Mouse (Mus musculus): ENCODE data around the gene Ppp1r1b. TPM values are rescaled to one million over a fixed set of nuclear protein-coding genes. Genes with fewer than 3 reads are reported as not detected.

The Ppp1r1b gene
- total and polyA plus RNA-seq, 3 experiments: 2.6 to 16.2 (median 5.3) TPM

DNA sequence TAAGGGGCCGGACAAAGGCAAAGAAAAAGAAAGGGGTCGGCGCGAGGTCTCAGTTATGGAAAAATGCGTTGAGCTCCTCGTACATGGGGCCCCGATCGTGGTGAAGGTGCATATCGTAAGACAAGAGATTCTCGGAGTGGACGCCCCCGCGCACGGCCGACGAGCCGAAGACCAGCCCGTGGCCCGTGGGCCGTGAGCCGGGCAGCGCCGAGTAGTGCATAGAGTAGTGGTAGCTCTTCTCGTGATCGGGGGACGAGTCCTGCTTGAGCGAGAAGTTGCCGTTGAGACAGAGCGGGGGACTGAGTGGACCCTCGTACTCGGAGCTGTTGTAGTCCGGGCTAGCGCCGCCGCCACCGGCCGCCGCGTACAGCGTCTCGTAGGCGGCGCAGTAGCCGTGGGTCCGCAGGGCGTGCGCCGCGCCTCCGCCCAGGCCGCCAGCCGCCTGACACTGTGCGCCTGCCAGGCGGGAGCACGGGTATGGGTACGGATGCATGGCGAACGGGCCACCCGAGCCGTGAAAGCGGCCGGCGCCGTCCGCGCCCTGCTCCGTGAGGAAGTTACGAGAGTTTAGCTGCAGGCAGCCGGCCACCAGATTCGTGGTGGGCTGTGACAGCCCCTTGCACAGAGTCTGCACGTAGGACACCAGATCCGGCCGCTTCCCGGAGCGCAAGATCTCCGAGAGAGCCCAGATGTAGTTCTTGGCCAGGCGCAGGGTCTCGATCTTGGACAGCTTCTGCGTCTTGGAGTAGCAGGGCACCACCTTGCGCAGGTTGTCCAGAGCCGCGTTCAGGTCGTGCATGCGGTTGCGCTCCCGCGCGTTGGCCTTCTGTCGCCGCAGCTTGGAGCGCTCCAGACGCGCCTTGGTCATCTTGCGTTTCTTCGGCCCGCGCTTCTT, 20.8 kb upstream of the Ppp1r1b start:
- 2% methylated on average over 97 of the region's 97 CpGs for WGBS
- H3K27me3 ChIP-seq (ENCODE audit: control insufficient read depth, insufficient read depth, low read length): peaks cover 36% of the 10 kb centered on the region
- intact Hi-C loops (cut with DNase I): loop anchor here (5.0 kb wide), 1 partner anchor 65 kb away; no protein-coding TSS in a partner anchor
- no peaks in the 10 kb centered on the region for H3K4me1 ChIP-seq (ENCODE audit: control insufficient read depth, insufficient read depth, low read length)
- H3K4me3 ChIP-seq: peak overlapping the region; percentile 32
- H3K9ac ChIP-seq (ENCODE audit: low read depth, low read length): no peak overlapping the region
- H3K27ac ChIP-seq: no peak overlapping the region
- H3K79me2 ChIP-seq (replicated peaks; ENCODE audit: control insufficient read depth, insufficient read depth, low read length): no peaks in the 10 kb centered on the region
- TF ChIP-seq POLR2A (IDR thresholded peaks at IDR 0.05; ENCODE audit: insufficient read depth, low read depth, low read length) (no peak), EP300 (IDR thresholded peaks at IDR 0.05; ENCODE audit: insufficient read depth, low read depth, low read length) (no peak), CTCF (IDR thresholded peaks at IDR 0.05) (no peak)
- H3K36me3 ChIP-seq (ENCODE audit: control insufficient read depth, insufficient read depth, low read length): no peaks in the 10 kb centered on the region
- DNase-seq: peak in 1 of 2 experiments; percentile 22

DNA sequence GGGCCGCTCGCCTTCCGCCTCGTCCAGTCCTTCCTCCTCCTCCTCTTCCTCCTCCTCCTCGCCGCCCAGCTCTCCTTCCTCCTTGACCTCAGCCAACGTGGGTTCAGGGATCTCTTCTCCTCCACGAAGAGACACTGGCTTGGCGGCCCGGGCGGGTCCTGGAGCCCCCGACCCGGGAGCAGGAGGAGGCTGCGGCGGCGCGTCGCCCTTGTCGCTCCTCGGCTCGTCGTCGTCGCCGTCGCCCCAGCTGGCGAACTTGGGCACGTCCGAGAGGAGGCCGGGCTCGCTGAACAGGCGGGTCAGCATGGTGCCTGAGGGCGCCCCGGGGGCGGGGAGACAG, 20.2 kb upstream of the Ppp1r1b start:
- intact Hi-C loops (cut with DNase I): loop anchor here (5.0 kb wide), 1 partner anchor 66 kb away; no protein-coding TSS in a partner anchor
- Histone ChIP-seq H3K4me1 (ENCODE audit: control insufficient read depth, insufficient read depth, low read length) (no peaks in the 10 kb centered on the region), H3K27me3 (ENCODE audit: control insufficient read depth, insufficient read depth, low read length) (peaks cover 36% of the 10 kb centered on the region), H3K4me3 (peak overlapping the region; percentile 32), H3K36me3 (ENCODE audit: control insufficient read depth, insufficient read depth, low read length) (no peaks in the 10 kb centered on the region), H3K9ac (ENCODE audit: low read depth, low read length) (no peak overlapping the region), H3K79me2 (replicated peaks; ENCODE audit: control insufficient read depth, insufficient read depth, low read length) (no peaks in the 10 kb centered on the region), H3K27ac (no peak overlapping the region)
- 2% methylated on average over 35 of the region's 35 CpGs for WGBS
- DNase-seq: no peak
- TF ChIP-seq EP300 (IDR thresholded peaks at IDR 0.05; ENCODE audit: insufficient read depth, low read depth, low read length): no peak
- TF ChIP-seq CTCF (IDR thresholded peaks at IDR 0.05): no peak
- TF ChIP-seq POLR2A (IDR thresholded peaks at IDR 0.05; ENCODE audit: insufficient read depth, low read depth, low read length): no peak

DNA sequence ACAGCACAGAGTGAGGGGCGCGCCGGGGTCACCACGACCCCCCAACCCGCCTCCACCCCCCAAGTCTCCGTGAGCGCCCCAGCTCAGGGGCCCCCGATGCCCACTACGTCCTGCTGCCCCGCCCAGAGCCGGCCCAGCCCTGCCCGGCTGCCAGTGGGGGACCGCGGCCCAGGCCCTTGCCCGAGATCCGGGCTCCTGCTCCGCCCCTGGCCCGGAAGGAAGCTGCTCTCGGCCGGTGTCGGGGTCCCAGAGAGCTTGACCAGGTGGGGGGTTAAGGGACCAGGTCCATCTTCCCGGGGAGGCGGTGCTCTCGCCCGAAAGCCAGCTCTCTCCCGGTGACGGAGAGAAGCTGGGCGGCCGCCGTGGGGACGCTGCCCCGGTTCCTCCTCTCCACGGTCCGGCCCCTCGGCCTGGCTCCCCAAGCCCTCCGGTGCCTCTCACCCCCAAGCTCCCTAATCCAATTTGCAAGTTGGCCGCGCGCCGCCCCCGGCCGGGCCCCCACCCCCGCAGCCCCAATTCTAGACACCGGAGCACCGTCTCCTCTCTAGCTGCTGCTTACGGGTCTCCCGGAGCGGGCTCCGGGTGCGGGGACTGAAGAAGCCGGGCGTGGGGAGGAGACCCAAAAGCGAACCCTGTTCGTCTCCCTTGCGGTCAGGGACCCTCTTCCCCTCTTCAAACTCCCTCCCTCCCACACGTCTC, 19.7 kb upstream of the Ppp1r1b start:
- Histone ChIP-seq H3K4me3 (peak overlapping the region; percentile 32; the same call in 1 of the 2 replicates), H3K27ac (no peak overlapping the region), H3K36me3 (ENCODE audit: control insufficient read depth, insufficient read depth, low read length) (no peaks in the 10 kb centered on the region), H3K79me2 (replicated peaks; ENCODE audit: control insufficient read depth, insufficient read depth, low read length) (no peaks in the 10 kb centered on the region), H3K27me3 (ENCODE audit: control insufficient read depth, insufficient read depth, low read length) (peaks cover 36% of the 10 kb centered on the region), H3K4me1 (ENCODE audit: control insufficient read depth, insufficient read depth, low read length) (no peaks in the 10 kb centered on the region), H3K9ac (ENCODE audit: low read depth, low read length) (no peak overlapping the region)
- peak in 1 of 2 experiments; percentile 42 for DNase-seq
- WGBS: 3% methylated on average over 53 of the region's 56 CpGs
- no peak for TF ChIP-seq POLR2A (IDR thresholded peaks at IDR 0.05; ENCODE audit: insufficient read depth, low read depth, low read length)
- no peak for TF ChIP-seq EP300 (IDR thresholded peaks at IDR 0.05; ENCODE audit: insufficient read depth, low read depth, low read length)
- TF ChIP-seq CTCF (IDR thresholded peaks at IDR 0.05): no peak
- intact Hi-C loops (cut with DNase I): loop anchor here (5.0 kb wide), 1 partner anchor 66 kb away; no protein-coding TSS in a partner anchor

DNA sequence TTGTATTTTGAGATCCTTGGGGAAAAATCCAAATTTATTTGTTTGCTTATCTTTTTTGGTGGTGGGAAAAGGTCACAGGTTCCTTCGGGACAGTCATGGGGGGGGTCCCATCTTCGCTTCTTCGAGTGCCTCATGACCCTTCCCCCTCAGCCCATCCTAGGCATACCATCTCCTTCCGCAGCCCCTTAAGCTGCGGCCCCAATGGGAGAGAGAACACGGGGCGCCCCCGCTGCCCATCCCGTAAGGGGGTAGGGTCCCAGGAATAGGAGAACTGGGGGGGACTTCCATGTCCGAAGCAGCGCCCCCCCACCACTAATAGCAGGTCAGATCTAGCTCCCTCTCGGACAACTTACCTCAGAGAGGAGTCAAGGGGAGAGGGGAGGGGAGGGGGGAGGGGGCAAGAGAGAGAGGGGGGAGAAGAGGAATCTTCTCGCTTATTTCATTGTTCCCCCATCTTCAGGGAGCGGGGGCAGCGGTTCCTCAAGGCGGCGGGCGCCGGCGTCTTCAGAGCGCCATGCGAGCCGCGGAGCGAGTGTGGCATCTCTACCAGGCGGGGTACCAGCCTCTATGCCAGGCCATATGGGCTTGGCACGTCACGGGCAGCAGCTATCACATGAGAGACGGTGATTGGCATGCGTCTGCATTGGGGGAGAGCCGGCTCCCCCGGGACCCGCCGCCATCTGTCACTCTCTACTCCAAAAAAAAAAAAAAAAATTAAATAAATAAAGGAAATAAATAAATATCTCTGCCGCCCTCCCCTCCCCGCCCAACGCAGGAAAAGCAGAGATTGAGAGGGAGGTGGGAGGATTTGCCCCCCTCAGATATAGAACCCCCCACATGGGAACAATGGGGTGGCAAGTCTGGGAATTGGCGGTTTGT, 18.9 kb upstream of the Ppp1r1b start, which contains the start of gene Neurod2:
Gene Neurod2 (minus strand): TSS at position 568 of the 879 bp plus-strand sequence.
- Histone ChIP-seq H3K4me3 (peak within 1 kb of the TSS; percentile 32; the same call in 1 of the 2 replicates), H3K27ac (no peak within 1 kb of the TSS), H3K4me1 (ENCODE audit: control insufficient read depth, insufficient read depth, low read length) (no peaks in the 10 kb centered on the region), H3K9ac (ENCODE audit: low read depth, low read length) (no peak within 1 kb of the TSS), H3K27me3 (ENCODE audit: control insufficient read depth, insufficient read depth, low read length) (peaks cover 37% of the 10 kb centered on the region), H3K79me2 (replicated peaks; ENCODE audit: control insufficient read depth, insufficient read depth, low read length) (no peaks in the 10 kb centered on the region), H3K36me3 (ENCODE audit: control insufficient read depth, insufficient read depth, low read length) (no peaks in the 10 kb centered on the region)
- intact Hi-C loops (cut with DNase I): loop anchor here (5.0 kb wide), 1 partner anchor 67 kb away; no protein-coding TSS in a partner anchor
- no peak for DNase-seq
- no peak for TF ChIP-seq CTCF (IDR thresholded peaks at IDR 0.05)
- no peak for TF ChIP-seq POLR2A (IDR thresholded peaks at IDR 0.05; ENCODE audit: insufficient read depth, low read depth, low read length)
- TF ChIP-seq EP300 (IDR thresholded peaks at IDR 0.05; ENCODE audit: insufficient read depth, low read depth, low read length): no peak
- WGBS: 4% methylated on average over 38 of the region's 38 CpGs

DNA sequence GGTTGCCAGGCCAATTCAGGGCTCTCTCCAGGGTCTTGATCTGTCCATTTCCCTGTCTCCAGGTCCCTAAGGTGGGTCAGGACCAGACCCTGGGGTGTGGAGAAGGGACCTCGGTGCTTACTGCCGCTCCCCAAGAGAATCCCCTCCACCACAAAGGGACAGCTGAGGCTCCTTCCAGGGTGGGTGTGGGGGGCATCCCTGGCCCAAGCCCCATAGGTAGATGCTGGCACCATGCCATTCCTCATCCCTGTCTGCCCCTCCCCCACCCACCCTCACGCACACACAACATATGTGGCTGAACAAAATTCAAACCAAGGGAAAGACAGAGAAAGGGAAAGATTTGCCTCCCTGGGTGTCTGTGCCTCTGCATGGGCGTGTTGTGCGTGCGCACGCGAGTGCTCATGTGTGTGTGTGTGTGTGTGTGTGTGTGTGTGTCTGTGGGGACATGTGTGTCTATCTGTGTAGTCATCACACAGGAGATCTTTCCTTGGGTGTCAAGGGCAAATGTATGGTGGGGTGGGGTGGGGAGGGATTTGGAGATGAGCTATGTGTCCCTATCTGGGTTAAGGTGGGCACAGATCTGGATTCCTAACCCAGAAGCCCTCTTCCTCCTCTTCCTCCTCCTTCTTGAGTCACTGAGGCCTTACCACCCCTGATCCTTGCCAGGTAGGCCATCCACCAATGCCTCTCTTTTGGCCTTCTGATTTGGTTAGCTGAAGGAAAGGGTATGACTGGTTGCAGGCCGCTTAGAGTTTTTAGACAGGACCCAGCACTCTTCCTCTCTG, 18.1 kb upstream of the Ppp1r1b start:
- no peak overlapping the region for H3K4me3 ChIP-seq
- intact Hi-C loops (cut with DNase I): loop anchor here (5.0 kb wide), 1 partner anchor 68 kb away; no protein-coding TSS in a partner anchor
- peaks cover 40% of the 10 kb centered on the region for H3K27me3 ChIP-seq (ENCODE audit: control insufficient read depth, insufficient read depth, low read length)

More for the DNA sequence above, 18.1 kb upstream of the Ppp1r1b start:
- Histone ChIP-seq H3K4me1 (ENCODE audit: control insufficient read depth, insufficient read depth, low read length) (no peaks in the 10 kb centered on the region), H3K27ac (no peak overlapping the region), H3K36me3 (ENCODE audit: control insufficient read depth, insufficient read depth, low read length) (no peaks in the 10 kb centered on the region), H3K79me2 (replicated peaks; ENCODE audit: control insufficient read depth, insufficient read depth, low read length) (no peaks in the 10 kb centered on the region), H3K9ac (ENCODE audit: low read depth, low read length) (no peak overlapping the region)
- 45% methylated on average over 9 of the region's 9 CpGs for WGBS
- TF ChIP-seq CTCF (IDR thresholded peaks at IDR 0.05) (no peak), EP300 (IDR thresholded peaks at IDR 0.05; ENCODE audit: insufficient read depth, low read depth, low read length) (no peak), POLR2A (IDR thresholded peaks at IDR 0.05; ENCODE audit: insufficient read depth, low read depth, low read length) (no peak)
- no peak for DNase-seq

All from heart, adult 2 months (tissue).